Mouse (Mus musculus) heart, postnatal 0 days (tissue): Measurements from ENCODE around the gene Snx21. TPM values are rescaled to one million over a fixed set of nuclear protein-coding genes. Genes with fewer than 3 reads are reported as not detected.

Experiments
- ATAC-seq: fragments of 200-750 bp; cut with Nextera tagmentation; 2 replicates; pipeline ENCODE4 v1.8.0; 2017; ENCODE audit warnings: low read depth, moderate number of reproducible peaks, moderate library complexity; ENCODE audit not compliant: insufficient read depth
- DNase-seq: peaks from one replicate; pipeline ENCODE4 v3.0.0-alpha.2; 2016; ENCODE audit warnings: low spot score
- H3K27ac ChIP-seq: fragments of 300-500 bp; sonication (generic); 2 replicates; pipeline ENCODE4 v1.5.1; 2014; ENCODE audit warnings: low read depth, mild to moderate bottlenecking
- H3K27me3 ChIP-seq: fragments of 300-500 bp; sonication (generic); 2 replicates; pipeline ENCODE4 v1.6.1; 2014; ENCODE audit warnings: low read length, mixed read lengths; ENCODE audit not compliant: control insufficient read depth, insufficient read depth
- H3K36me3 ChIP-seq: fragments of 300-500 bp; sonication (generic); replicated peaks from 2 replicates; pipeline ENCODE4 v1.6.1; 2014; ENCODE audit warnings: low read length, mixed read lengths; ENCODE audit not compliant: control insufficient read depth, insufficient read depth
- H3K4me1 ChIP-seq: fragments of 300-500 bp; sonication (generic); 2 replicates; pipeline ENCODE4 v1.6.1; 2014; ENCODE audit warnings: antibody characterized with exemption; ENCODE audit not compliant: control insufficient read depth, insufficient read depth
- H3K4me2 ChIP-seq: fragments of 300-500 bp; sonication (generic); 2 replicates; pipeline ENCODE4 v1.6.1; 2014; ENCODE audit warnings: low read depth, mild to moderate bottlenecking, low read length, moderate library complexity
- H3K4me3 ChIP-seq: fragments of 300-500 bp; sonication (generic); 2 replicates; pipeline ENCODE4 v1.5.1; 2014; ENCODE audit warnings: low read depth, low read length
- H3K9ac ChIP-seq: fragments of 300-500 bp; sonication (generic); replicated peaks from 2 replicates; pipeline ENCODE4 v1.6.1; 2014; ENCODE audit warnings: low read depth, low read length, mixed read lengths
- H3K9me3 ChIP-seq: fragments of 300-500 bp; sonication (generic); replicated peaks from 2 replicates; pipeline ENCODE4 v1.6.1; 2016; ENCODE audit warnings: low read length; ENCODE audit not compliant: control insufficient read depth
- CTCF ChIP-seq: IDR thresholded peaks from 2 replicates; pipeline ENCODE4 v1.5.1; 2016; ENCODE audit warnings: antibody characterized with exemption, control low read depth, low read depth
- EP300 ChIP-seq: IDR thresholded peaks from 2 replicates; pipeline ENCODE4 v1.6.1; 2016; ENCODE audit warnings: antibody characterized with exemption, low read depth
- WGBS: fragments of 180-500 bp; shearing (Covaris S2); extraction: QIAGEN DNeasy Blood & Tissue Kit; methylation state at CpG from one replicate; pipeline ENCODE4 v1.1.7; 2014; 5-methylcytosine and 5-hydroxymethylcytosine counted together
- polyA plus RNA-seq: library from polyadenylated mRNA; unstranded; fragments of >200 nt; fragmentation: Nextera tagmentation; extraction: Ambion mirVana; gene quantifications from 2 replicates; pipeline ENCODE4 v1.2.1, GENCODE M21; 2015
- total RNA-seq: library from RNA; depleted of rRNA; stranded (reverse); fragments of >200 nt; gene quantifications from 2 replicates; pipeline ENCODE4 v1.2.3, GENCODE M21; 2014; ENCODE audit warnings: low replicate concordance; rRNA removed

Gene Snx21
- total RNA-seq (46.4 and 98.1 TPM in 2 replicates), polyA plus RNA-seq (29.8 and 30.8 TPM in 2 replicates)

GRCm38 (mm10) chr2:164785481-164786387, at the start of gene Snx21:
TSS of gene Snx21 (plus strand) at chr2:164785823.
- peak; percentile 46 for TF ChIP-seq CTCF
- no peak for TF ChIP-seq EP300
- 1% methylated on average over 76 of the region's 89 CpGs for WGBS
- peak; percentile 94 for ATAC-seq

GRCm38 (mm10) chr2:164737377-164738090, 48.1 kb upstream of the Snx21 start:
- no peak overlapping the region for H3K27ac ChIP-seq
- no peaks in the 10 kb centered on the region for H3K36me3 ChIP-seq
- WGBS: 68% methylated on average over 3 of the region's 3 CpGs
- DNase-seq (no peak), ATAC-seq (no peak)
- H3K27me3 ChIP-seq: no peaks in the 10 kb centered on the region
- H3K4me2 ChIP-seq: no peak overlapping the region
- no peak overlapping the region for H3K9ac ChIP-seq
- TF ChIP-seq EP300 (no peak), CTCF (no peak)
- no peaks in the 10 kb centered on the region for H3K4me1 ChIP-seq
- no peak overlapping the region for H3K4me3 ChIP-seq
- no peaks in the 10 kb centered on the region for H3K9me3 ChIP-seq

More at GRCm38 (mm10) chr2:164785481-164786387, at the start of gene Snx21:
- H3K4me3 ChIP-seq: peak within 1 kb of the TSS; percentile 76
- H3K27ac ChIP-seq: peak within 1 kb of the TSS; percentile 89
- H3K27me3 ChIP-seq: no peaks in the 10 kb centered on the region
- peaks cover 20% of the 10 kb centered on the region for H3K4me1 ChIP-seq
- no peaks in the 10 kb centered on the region for H3K9me3 ChIP-seq
- DNase-seq: peak; percentile 91
- H3K9ac ChIP-seq: peak within 1 kb of the TSS; percentile 77
- peak within 1 kb of the TSS; percentile 86 for H3K4me2 ChIP-seq
- peaks cover 14% of the 10 kb centered on the region; the same call in 1 of the 2 replicates for H3K36me3 ChIP-seq

DNA sequence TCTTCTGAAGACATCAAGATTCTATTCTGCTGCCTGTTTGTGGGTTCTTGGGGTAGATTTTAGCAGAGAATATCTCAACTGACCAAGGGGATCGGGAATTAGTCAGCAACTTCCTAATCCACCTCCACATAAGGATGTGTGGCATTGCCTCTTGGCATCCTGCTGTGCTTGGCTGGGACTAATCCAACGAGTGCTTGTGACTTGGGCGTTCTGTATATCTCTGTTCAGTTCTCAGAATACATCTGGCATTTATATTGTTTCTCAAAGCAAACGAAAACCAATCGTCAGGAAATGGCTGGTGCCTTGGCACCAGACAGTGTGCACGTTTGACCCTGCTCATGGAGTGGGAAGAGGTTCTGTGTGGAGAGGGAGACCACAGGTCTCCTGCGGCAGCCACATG, 45.7 kb upstream of the Snx21 start:
- H3K9ac ChIP-seq: no peak overlapping the region
- no peak for DNase-seq
- no peaks in the 10 kb centered on the region for H3K36me3 ChIP-seq
- WGBS: 39% methylated on average over 7 of the region's 7 CpGs
- H3K4me1 ChIP-seq: peaks cover under 1% of the 10 kb centered on the region
- H3K9me3 ChIP-seq: no peaks in the 10 kb centered on the region
- H3K27me3 ChIP-seq: no peaks in the 10 kb centered on the region
- no peak overlapping the region for H3K27ac ChIP-seq
- H3K4me2 ChIP-seq: no peak overlapping the region
- no peak overlapping the region for H3K4me3 ChIP-seq
- ATAC-seq: no peak
- TF ChIP-seq CTCF (no peak), EP300 (no peak)

DNA sequence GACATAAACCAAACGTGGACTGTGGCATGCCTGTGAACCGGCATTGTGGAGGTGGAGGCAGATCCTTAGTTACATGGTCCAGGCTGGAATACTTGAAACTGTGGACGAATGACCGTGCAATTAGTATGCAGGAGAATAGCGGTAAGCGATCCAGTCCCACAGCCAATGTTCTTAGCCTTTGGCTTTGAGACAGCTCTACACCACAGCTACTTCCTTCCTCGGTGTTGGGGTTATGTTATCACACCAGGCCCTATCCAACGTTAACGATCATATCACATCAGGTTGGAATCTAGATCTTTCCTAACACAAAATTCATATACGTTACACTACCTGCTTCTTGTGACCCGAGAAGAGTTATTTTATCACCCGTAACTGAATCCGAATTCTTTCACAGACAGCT, 40.6 kb upstream of the Snx21 start:
- no peak overlapping the region for H3K9ac ChIP-seq
- H3K9me3 ChIP-seq: no peaks in the 10 kb centered on the region
- TF ChIP-seq EP300 (no peak), CTCF (no peak)
- peaks cover 24% of the 10 kb centered on the region for H3K36me3 ChIP-seq
- peak overlapping the region; percentile 82 for H3K4me2 ChIP-seq
- WGBS: 60% methylated on average over 13 of the region's 13 CpGs
- no peaks in the 10 kb centered on the region for H3K27me3 ChIP-seq
- no peak overlapping the region for H3K27ac ChIP-seq
- no peak for DNase-seq
- ATAC-seq: no peak
- H3K4me3 ChIP-seq: peak overlapping the region; percentile 86
- peaks cover 14% of the 10 kb centered on the region for H3K4me1 ChIP-seq

- Histone ChIP-seq H3K27ac (peak within 1 kb of the TSS; percentile 79), H3K27me3 (no peaks in the 10 kb centered on the region), H3K4me3 (peak within 1 kb of the TSS; percentile 86), H3K9me3 (no peaks in the 10 kb centered on the region), H3K9ac (peak within 1 kb of the TSS; percentile 90), H3K4me2 (peak within 1 kb of the TSS; percentile 82), H3K4me1 (peaks cover 14% of the 10 kb centered on the region), H3K36me3 (peaks cover 34% of the 10 kb centered on the region)
- no peak for TF ChIP-seq EP300
- no peak for TF ChIP-seq CTCF
- DNase-seq (peak; percentile 87), ATAC-seq (peak; percentile 94)
- WGBS: 1% methylated on average over 68 of the region's 70 CpGs
Measured at GRCm38 (mm10) chr2:164745843-164746479, 39.7 kb upstream of the Snx21 start, which contains the start of the genes Wfdc3 and Dnttip1. TSS of gene Wfdc3 (minus strand) at chr2:164745931. TSS of gene Dnttip1 (plus strand) at chr2:164745983.
